Mouse (Mus musculus): ENCODE measurements around the gene Ppil2. TPM values are rescaled to one million over a fixed set of nuclear protein-coding genes. Genes with fewer than 3 reads are reported as not detected.

Gene Ppil2
- polyA plus RNA-seq, 2 experiments, result 33.4 to 46.1 TPM

DNA sequence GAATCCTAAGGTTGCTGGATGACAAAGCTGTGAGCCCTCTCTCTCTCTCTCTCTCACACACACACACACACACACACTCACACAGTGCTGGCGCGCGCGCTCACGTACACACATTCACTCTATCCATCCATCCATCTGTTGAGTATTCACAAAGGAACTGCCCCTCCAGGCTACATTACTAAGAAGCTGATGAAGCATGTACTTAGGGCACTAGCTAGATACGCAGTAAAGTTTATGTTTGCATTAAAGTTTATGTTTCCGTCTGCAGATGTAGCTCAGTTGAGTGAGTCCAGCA, 21.8 kb upstream of the Ppil2 start:
- Histone ChIP-seq H3K4me1 (replicated peaks; ENCODE audit: control insufficient read depth in 2 of 2, insufficient read depth in 2 of 2, low read length in 1 of 2) (peaks cover 9 to 11% of the 10 kb centered on the region in 2 experiments), H3K27ac (peak overlapping the region; percentile 36; the same call in 1 of the 2 replicates), H3K4me3 (ENCODE audit: insufficient read depth in 1 of 2, low read depth in 2 of 2, low read length in 2 of 2) (peak overlapping the region; percentile 60 to 76), H3K9ac (replicated peaks) (peak overlapping the region; percentile 64), H3K27me3 (ENCODE audit: control insufficient read depth, insufficient read depth, low read length) (no peaks in the 10 kb centered on the region), H3K4me2 (ENCODE audit: low read depth) (peak overlapping the region; percentile 100), H3K36me3 (replicated peaks; ENCODE audit: control insufficient read depth, insufficient read depth, low read depth) (no peaks in the 10 kb centered on the region), H3K9me3 (ENCODE audit: control insufficient read depth, low read length) (no peaks in the 10 kb centered on the region)
- WGBS (ENCODE audit: insufficient replicate concordance), result 43% methylated on average over 7 of the region's 7 CpGs
- TF ChIP-seq EP300 (IDR thresholded peaks at IDR 0.05; ENCODE audit: low read depth) (no peak), CTCF (IDR thresholded peaks at IDR 0.05; ENCODE audit: low read depth) (no peak)
- ATAC-seq (ENCODE audit: insufficient read depth), result peak; percentile 13; the same call in 1 of the 2 replicates
- no peak for DNase-seq (ENCODE audit: low read depth in 3 of 3, low spot score in 3 of 3)

DNA sequence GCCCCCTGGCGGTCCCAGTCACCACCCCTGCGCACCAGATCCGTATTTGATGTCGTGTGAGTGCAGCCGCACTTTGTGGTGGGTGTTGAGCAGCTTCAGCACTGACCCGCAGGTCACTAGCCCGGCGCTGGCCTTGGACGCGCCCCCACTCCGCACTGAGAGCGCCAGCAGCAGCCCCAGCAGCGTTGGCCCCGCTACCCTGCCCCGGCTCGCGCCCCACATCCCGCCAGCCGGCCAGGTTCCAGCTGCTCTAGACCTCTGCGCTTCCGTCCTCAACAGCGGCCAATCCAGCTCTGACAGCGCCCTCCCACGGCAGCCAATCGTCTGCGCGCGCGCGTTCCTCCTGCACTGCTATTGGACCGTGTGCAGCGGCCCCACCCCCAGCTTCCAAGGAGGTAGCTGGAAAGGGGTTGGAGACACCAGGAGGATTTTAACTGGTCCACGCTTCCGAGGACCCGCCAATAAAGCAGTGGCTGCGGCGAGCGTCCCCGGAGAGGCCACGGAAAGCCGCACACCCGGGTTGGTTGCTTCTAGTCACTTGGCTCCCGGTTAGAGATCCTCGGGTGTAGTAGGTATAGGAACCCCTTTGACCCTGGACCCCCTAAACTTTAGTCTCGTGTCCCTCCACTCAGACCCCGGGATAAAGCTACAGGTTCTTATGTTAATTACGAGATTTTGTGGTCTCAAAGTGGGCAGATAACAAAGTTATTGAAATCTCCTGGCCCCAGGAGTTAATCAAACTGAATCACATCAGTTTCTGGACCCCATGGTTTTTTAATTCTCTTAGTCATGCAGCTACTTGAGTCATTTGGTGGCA, 21.2 kb upstream of the Ppil2 start, which contains the start of gene Sdf2l1:
Gene Sdf2l1, minus strand, starts transcription at position 295 of the 817 bp plus-strand sequence.
- WGBS (ENCODE audit: insufficient replicate concordance), result under 1% methylated on average over 47 of the region's 47 CpGs
- ATAC-seq (ENCODE audit: insufficient read depth) (peak; percentile 98), DNase-seq (ENCODE audit: low read depth in 3 of 3, low spot score in 3 of 3) (peak; percentile 96 to 97 (median 97))
- TF ChIP-seq CTCF (IDR thresholded peaks at IDR 0.05; ENCODE audit: low read depth) (peak; percentile 78), EP300 (IDR thresholded peaks at IDR 0.05; ENCODE audit: low read depth) (no peak)
- H3K4me1 ChIP-seq (replicated peaks; ENCODE audit: control insufficient read depth in 2 of 2, insufficient read depth in 2 of 2, low read length in 1 of 2), result peaks cover 9 to 11% of the 10 kb centered on the region in 2 experiments
- no peaks in the 10 kb centered on the region for H3K27me3 ChIP-seq (ENCODE audit: control insufficient read depth, insufficient read depth, low read length)
- H3K9ac ChIP-seq (replicated peaks), result peak within 1 kb of the TSS; percentile 88
- peak within 1 kb of the TSS; percentile 100 for H3K4me2 ChIP-seq (ENCODE audit: low read depth)
- H3K36me3 ChIP-seq (replicated peaks; ENCODE audit: control insufficient read depth, insufficient read depth, low read depth), result no peaks in the 10 kb centered on the region
- H3K27ac ChIP-seq, result peak within 1 kb of the TSS; percentile 48
- H3K9me3 ChIP-seq (ENCODE audit: control insufficient read depth, low read length), result no peaks in the 10 kb centered on the region
- peak within 1 kb of the TSS; percentile 76 to 83 for H3K4me3 ChIP-seq (ENCODE audit: insufficient read depth in 1 of 2, low read depth in 2 of 2, low read length in 2 of 2)

DNA sequence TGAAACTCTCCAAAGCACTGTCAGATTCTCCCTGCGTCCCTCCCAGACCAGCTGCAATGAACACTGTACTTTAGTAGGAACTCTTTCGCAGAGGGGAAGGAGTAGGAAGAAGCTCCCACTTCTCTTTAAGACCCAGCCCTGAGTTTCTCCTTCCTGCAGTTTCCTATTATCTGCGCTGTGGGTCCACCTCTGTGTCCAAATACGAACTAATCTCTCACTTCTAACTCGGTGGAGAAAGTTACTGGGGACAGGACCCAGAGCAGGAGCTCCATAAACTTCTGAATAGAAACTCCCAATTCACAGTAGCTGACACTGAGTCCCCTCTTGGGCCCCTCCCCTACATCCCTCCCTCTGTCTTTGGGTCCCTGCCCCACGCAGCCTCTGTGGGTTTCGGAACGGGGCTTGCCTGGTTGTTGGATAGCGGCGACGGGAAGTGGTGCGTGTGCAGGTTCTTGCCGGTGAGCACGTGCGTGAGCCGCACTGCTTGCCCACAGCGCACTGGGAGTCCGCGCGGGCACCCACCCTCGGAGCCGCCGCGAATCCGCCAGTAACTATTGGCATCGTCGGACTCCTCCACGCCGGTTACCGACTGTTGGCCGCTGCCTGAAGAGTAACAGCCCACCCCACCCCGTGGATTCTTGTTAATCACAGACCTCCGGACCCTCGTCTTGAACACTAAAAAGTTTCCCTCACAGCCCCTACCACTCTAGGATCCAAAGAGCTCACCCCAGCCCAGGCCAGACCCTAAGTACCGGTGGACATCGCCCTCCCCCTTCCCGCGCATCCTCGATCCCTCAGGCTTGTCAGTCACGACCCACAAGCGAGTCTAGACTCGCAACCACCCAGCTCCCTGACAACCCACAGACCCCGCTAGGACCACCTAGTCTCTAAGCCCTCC, 20.4 kb upstream of the Ppil2 start:
- Histone ChIP-seq H3K4me2 (ENCODE audit: low read depth) (peak overlapping the region; percentile 100), H3K27me3 (ENCODE audit: control insufficient read depth, insufficient read depth, low read length) (no peaks in the 10 kb centered on the region), H3K4me1 (replicated peaks; ENCODE audit: control insufficient read depth in 2 of 2, insufficient read depth in 2 of 2, low read length in 1 of 2) (peaks cover 9 to 11% of the 10 kb centered on the region in 2 experiments), H3K36me3 (replicated peaks; ENCODE audit: control insufficient read depth, insufficient read depth, low read depth) (no peaks in the 10 kb centered on the region), H3K9ac (replicated peaks) (peak overlapping the region; percentile 88), H3K9me3 (ENCODE audit: control insufficient read depth, low read length) (no peaks in the 10 kb centered on the region), H3K27ac (peak overlapping the region; percentile 48), H3K4me3 (ENCODE audit: insufficient read depth in 1 of 2, low read depth in 2 of 2, low read length in 2 of 2) (peak overlapping the region; percentile 76 to 83)
- ATAC-seq (ENCODE audit: insufficient read depth) (no peak), DNase-seq (ENCODE audit: low read depth in 3 of 3, low spot score in 3 of 3) (no peak)
- TF ChIP-seq CTCF (IDR thresholded peaks at IDR 0.05; ENCODE audit: low read depth), result no peak
- no peak for TF ChIP-seq EP300 (IDR thresholded peaks at IDR 0.05; ENCODE audit: low read depth)
- WGBS (ENCODE audit: insufficient replicate concordance), result 3% methylated on average over 43 of the region's 43 CpGs

- Histone ChIP-seq H3K9ac (replicated peaks) (no peak overlapping the region), H3K4me1 (replicated peaks; ENCODE audit: control insufficient read depth in 2 of 2, insufficient read depth in 2 of 2, low read length in 1 of 2) (peaks cover 6 to 15% of the 10 kb centered on the region in 2 experiments), H3K9me3 (ENCODE audit: control insufficient read depth, low read length) (no peaks in the 10 kb centered on the region), H3K4me2 (ENCODE audit: low read depth) (no peak overlapping the region), H3K27me3 (ENCODE audit: control insufficient read depth, insufficient read depth, low read length) (no peaks in the 10 kb centered on the region), H3K36me3 (replicated peaks; ENCODE audit: control insufficient read depth, insufficient read depth, low read depth) (no peaks in the 10 kb centered on the region; the same call in 1 of the 2 replicates), H3K27ac (no peak overlapping the region), H3K4me3 (ENCODE audit: insufficient read depth in 1 of 2, low read depth in 2 of 2, low read length in 2 of 2) (no peak overlapping the region)
- DNase-seq (ENCODE audit: low read depth in 3 of 3, low spot score in 3 of 3) (peak in 1 of 3 experiments; percentile 55), ATAC-seq (ENCODE audit: insufficient read depth) (no peak)
- TF ChIP-seq CTCF (IDR thresholded peaks at IDR 0.05; ENCODE audit: low read depth) (peak; percentile 89), EP300 (IDR thresholded peaks at IDR 0.05; ENCODE audit: low read depth) (no peak)
- 90% methylated on average over 1 of the region's 1 CpGs for WGBS (ENCODE audit: insufficient replicate concordance)
Observed at GRCm38 (mm10) chr16:17127292-17127691, 16.2 kb upstream of the Ppil2 start.
